Mouse (Mus musculus): Measurements from ENCODE around the gene Ninl. TPM values are rescaled to one million over a fixed set of nuclear protein-coding genes. Genes with fewer than 3 reads are reported as not detected.
A peak's percentile ranks its signal among the peaks of the same experiment; 100 is the strongest.

Gene Ninl
- polyA plus RNA-seq, 1 experiment from 2014 or later = 4.4 TPM

DNA sequence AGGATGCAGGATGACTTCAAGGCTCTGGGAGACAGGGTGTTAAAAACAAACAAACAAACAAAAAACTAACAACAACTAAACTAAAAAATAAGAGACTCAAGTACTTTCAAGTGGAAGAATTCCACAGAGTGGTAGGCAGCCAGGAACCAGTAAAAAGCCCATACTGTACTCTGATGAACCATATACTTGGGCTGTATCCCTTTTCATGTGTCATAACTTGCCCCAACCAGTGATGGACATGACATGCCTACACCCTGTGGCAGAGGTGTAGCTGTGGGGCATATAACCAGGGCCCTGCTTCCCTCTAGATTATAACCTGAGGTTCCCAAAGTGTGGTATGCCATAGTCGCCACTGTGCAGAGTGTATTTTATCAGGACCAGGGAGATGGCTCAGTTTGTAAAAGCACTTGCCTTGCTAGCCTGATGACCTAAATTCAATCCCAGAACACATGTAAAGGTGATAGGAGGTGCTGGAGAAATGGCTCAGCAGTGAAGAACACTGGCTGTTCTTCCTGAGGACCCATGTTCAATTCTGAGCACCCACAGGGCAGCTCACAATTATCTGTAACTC, 29.6 kb downstream of the Ninl start:
- no peak overlapping the region for H3K27ac ChIP-seq

GRCm38 (mm10) chr2:151008939-151009509, 30.2 kb downstream of the Ninl start:
- Histone ChIP-seq H3K4me3 (peak overlapping the region; percentile 79), H3K4me2 (peak overlapping the region; percentile 97), H3K27me3 (replicated peaks) (no peaks in the 10 kb centered on the region), H3K9ac (peak overlapping the region; percentile 89), H3K27ac (peak overlapping the region; percentile 78), H3K4me1 (peaks cover 16% of the 10 kb centered on the region), H3K9me3 (no peaks in the 10 kb centered on the region), H3K36me3 (replicated peaks) (no peaks in the 10 kb centered on the region)
- peak; percentile 99 for ATAC-seq (replicated peaks)
- WGBS = under 1% methylated on average over 57 of the region's 57 CpGs

More for the DNA sequence above, 29.6 kb downstream of the Ninl start:
- Histone ChIP-seq H3K4me3 (peak overlapping the region; percentile 79), H3K36me3 (replicated peaks) (no peaks in the 10 kb centered on the region), H3K4me2 (peak overlapping the region; percentile 97), H3K9ac (peak overlapping the region; percentile 89), H3K4me1 (peaks cover 16% of the 10 kb centered on the region), H3K9me3 (no peaks in the 10 kb centered on the region), H3K27me3 (replicated peaks) (no peaks in the 10 kb centered on the region)
- WGBS = 84% methylated on average over 1 of the region's 1 CpGs
- peak; percentile 80 for ATAC-seq (replicated peaks)

GRCm38 (mm10) chr2:151008517-151008932, 30.7 kb downstream of the Ninl start:
- H3K9ac ChIP-seq = peak overlapping the region; percentile 89
- H3K27ac ChIP-seq = no peak overlapping the region
- WGBS = under 1% methylated on average over 21 of the region's 21 CpGs
- H3K4me1 ChIP-seq = peaks cover 16% of the 10 kb centered on the region
- no peaks in the 10 kb centered on the region for H3K9me3 ChIP-seq
- peak overlapping the region; percentile 79 for H3K4me3 ChIP-seq
- H3K4me2 ChIP-seq = peak overlapping the region; percentile 97
- H3K36me3 ChIP-seq (replicated peaks) = no peaks in the 10 kb centered on the region
- ATAC-seq (replicated peaks) = peak; percentile 70
- no peaks in the 10 kb centered on the region for H3K27me3 ChIP-seq (replicated peaks)

- no peak overlapping the region; the same call in 1 of the 2 replicates for H3K9ac ChIP-seq
- ATAC-seq (replicated peaks) = no peak
Measured at GRCm38 (mm10) chr2:151008006-151008405, 31.2 kb downstream of the Ninl start.

GRCm38 (mm10) chr2:151006281-151006945, 32.8 kb downstream of the Ninl start:
- Histone ChIP-seq H3K4me1 (peaks cover 16% of the 10 kb centered on the region), H3K9ac (no peak overlapping the region), H3K27me3 (replicated peaks) (no peaks in the 10 kb centered on the region), H3K27ac (no peak overlapping the region), H3K36me3 (replicated peaks) (no peaks in the 10 kb centered on the region), H3K4me3 (no peak overlapping the region), H3K9me3 (no peaks in the 10 kb centered on the region), H3K4me2 (no peak overlapping the region)
- 61% methylated on average over 5 of the region's 5 CpGs for WGBS
- no peak for ATAC-seq (replicated peaks)

More at GRCm38 (mm10) chr2:151008006-151008405, 31.2 kb downstream of the Ninl start:
- H3K4me2 ChIP-seq = peak overlapping the region; percentile 97
- H3K4me1 ChIP-seq = peaks cover 16% of the 10 kb centered on the region
- peak overlapping the region; percentile 79 for H3K4me3 ChIP-seq
- no peaks in the 10 kb centered on the region for H3K36me3 ChIP-seq (replicated peaks)
- WGBS = 45% methylated on average over 6 of the region's 6 CpGs
- H3K9me3 ChIP-seq = no peaks in the 10 kb centered on the region
- H3K27me3 ChIP-seq (replicated peaks) = no peaks in the 10 kb centered on the region
- no peak overlapping the region for H3K27ac ChIP-seq

- no peaks in the 10 kb centered on the region for H3K27me3 ChIP-seq (replicated peaks)
- WGBS = 97% methylated on average over 10 of the region's 10 CpGs
- H3K9ac ChIP-seq = no peak overlapping the region
- no peak for ATAC-seq (replicated peaks)
- no peak overlapping the region for H3K4me2 ChIP-seq
- H3K9me3 ChIP-seq = no peaks in the 10 kb centered on the region
- H3K4me1 ChIP-seq = peaks cover 12% of the 10 kb centered on the region
- H3K36me3 ChIP-seq (replicated peaks) = no peaks in the 10 kb centered on the region
- H3K4me3 ChIP-seq = no peak overlapping the region
- no peak overlapping the region for H3K27ac ChIP-seq
Measured at GRCm38 (mm10) chr2:151004390-151004789, 34.8 kb downstream of the Ninl start.

DNA sequence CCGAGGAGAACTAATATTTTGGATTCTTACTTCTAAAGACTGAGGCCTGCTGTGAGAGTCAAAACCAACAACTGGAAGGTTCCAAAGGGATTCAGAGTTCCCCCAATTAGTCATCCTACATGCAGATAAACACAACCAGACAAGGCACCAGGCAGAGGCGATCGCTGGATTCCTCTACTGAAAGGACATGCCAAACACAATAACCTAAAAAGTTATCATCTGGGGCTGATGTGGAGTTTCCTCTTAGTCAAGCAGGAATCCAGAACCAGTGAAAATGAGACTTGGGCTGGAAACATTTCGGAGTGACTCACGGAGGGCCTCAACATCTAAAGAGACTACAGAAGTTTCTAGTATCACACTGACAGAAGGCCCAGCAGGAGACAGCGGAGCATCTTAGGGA, 35.4 kb downstream of the Ninl start:
- H3K4me2 ChIP-seq = no peak overlapping the region
- no peaks in the 10 kb centered on the region for H3K27me3 ChIP-seq (replicated peaks)
- ATAC-seq (replicated peaks) = no peak
- 87% methylated on average over 6 of the region's 6 CpGs for WGBS
- no peak overlapping the region for H3K4me3 ChIP-seq
- no peaks in the 10 kb centered on the region for H3K36me3 ChIP-seq (replicated peaks)
- H3K9ac ChIP-seq = no peak overlapping the region
- no peak overlapping the region for H3K27ac ChIP-seq
- no peaks in the 10 kb centered on the region for H3K9me3 ChIP-seq
- H3K4me1 ChIP-seq = peaks cover 10% of the 10 kb centered on the region

- Histone ChIP-seq H3K4me2 (no peak overlapping the region), H3K9ac (no peak overlapping the region), H3K4me3 (no peak overlapping the region), H3K27me3 (replicated peaks) (no peaks in the 10 kb centered on the region), H3K36me3 (replicated peaks) (no peaks in the 10 kb centered on the region), H3K9me3 (no peaks in the 10 kb centered on the region), H3K27ac (no peak overlapping the region), H3K4me1 (no peaks in the 10 kb centered on the region)
- no peak for ATAC-seq (replicated peaks)
- 86% methylated on average over 5 of the region's 5 CpGs for WGBS
Measured at GRCm38 (mm10) chr2:151001619-151002175, 37.5 kb downstream of the Ninl start.

- Histone ChIP-seq H3K4me3 (no peak overlapping the region), H3K4me2 (no peak overlapping the region), H3K4me1 (no peaks in the 10 kb centered on the region), H3K36me3 (replicated peaks) (no peaks in the 10 kb centered on the region), H3K27ac (no peak overlapping the region), H3K9ac (no peak overlapping the region), H3K27me3 (replicated peaks) (no peaks in the 10 kb centered on the region), H3K9me3 (no peaks in the 10 kb centered on the region)
- peak; percentile 92 for ATAC-seq (replicated peaks)
- 42% methylated on average over 7 of the region's 7 CpGs for WGBS
Measured at GRCm38 (mm10) chr2:151000402-151001178, 38.6 kb downstream of the Ninl start.

DNA sequence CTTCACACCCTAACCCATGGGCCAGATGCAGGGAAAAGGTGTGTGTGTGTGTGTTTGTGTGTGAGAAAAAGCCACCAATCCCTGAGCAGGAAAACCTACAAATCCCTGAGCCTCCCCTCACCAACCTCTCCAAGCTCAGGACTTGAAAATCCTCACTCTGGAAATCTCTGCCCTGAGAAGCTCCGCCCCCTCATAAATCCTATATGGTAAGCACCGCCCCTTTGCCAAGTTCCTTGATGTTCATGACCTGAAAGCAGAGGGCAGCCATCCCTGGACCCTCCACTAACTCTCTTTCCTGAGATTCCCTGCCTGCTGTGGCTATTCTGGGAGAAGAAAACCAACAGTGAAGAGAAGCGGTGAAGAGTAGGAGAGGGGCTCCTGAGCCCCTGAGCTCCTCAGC, 40.2 kb downstream of the Ninl start:
- no peak overlapping the region for H3K4me2 ChIP-seq
- H3K27ac ChIP-seq = no peak overlapping the region
- no peaks in the 10 kb centered on the region for H3K27me3 ChIP-seq (replicated peaks)
- H3K9me3 ChIP-seq = no peaks in the 10 kb centered on the region
- H3K4me3 ChIP-seq = no peak overlapping the region
- H3K4me1 ChIP-seq = no peaks in the 10 kb centered on the region
- WGBS = 66% methylated on average over 3 of the region's 3 CpGs
- H3K9ac ChIP-seq = no peak overlapping the region
- no peak for ATAC-seq (replicated peaks)
- no peaks in the 10 kb centered on the region for H3K36me3 ChIP-seq (replicated peaks)

- no peak for ATAC-seq (replicated peaks)
- Histone ChIP-seq H3K27ac (no peak overlapping the region), H3K4me3 (no peak overlapping the region), H3K9ac (no peak overlapping the region), H3K36me3 (replicated peaks) (no peaks in the 10 kb centered on the region), H3K27me3 (replicated peaks) (no peaks in the 10 kb centered on the region), H3K4me1 (no peaks in the 10 kb centered on the region), H3K4me2 (no peak overlapping the region), H3K9me3 (no peaks in the 10 kb centered on the region)
- 63% methylated on average over 5 of the region's 5 CpGs for WGBS
Measured at GRCm38 (mm10) chr2:150997618-150998017, 41.6 kb downstream of the Ninl start.

DNA sequence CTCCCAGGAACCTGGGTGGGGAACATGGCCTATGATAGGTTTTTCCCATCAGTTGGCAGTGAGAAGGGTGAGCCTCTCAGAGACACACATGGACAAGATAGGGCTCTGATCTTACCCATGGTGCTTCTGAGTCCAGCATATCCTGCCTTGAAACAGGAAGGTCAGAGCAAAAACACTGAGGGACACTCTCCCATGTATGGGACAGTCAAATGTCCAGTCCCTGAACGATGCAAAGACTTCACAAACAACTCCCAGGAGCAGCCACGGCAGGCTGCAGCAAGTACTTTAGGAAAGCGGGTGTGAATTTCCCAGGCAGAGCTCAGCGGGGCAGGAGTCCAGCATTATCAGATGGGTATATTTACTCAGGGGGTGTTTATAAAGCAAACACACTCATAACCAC, 43.9 kb downstream of the Ninl start:
- Histone ChIP-seq H3K4me2 (no peak overlapping the region), H3K36me3 (replicated peaks) (no peaks in the 10 kb centered on the region), H3K27ac (no peak overlapping the region), H3K27me3 (replicated peaks) (no peaks in the 10 kb centered on the region), H3K9me3 (no peaks in the 10 kb centered on the region), H3K9ac (no peak overlapping the region), H3K4me3 (no peak overlapping the region), H3K4me1 (no peaks in the 10 kb centered on the region)
- ATAC-seq (replicated peaks) = no peak
- WGBS = 90% methylated on average over 4 of the region's 4 CpGs
